Mouse (Mus musculus) monocyte, adult 2 months (primary cell): ENCODE results near the gene Dnajc11.
A peak's percentile ranks its signal among the peaks of the same experiment; 100 is the strongest.

ENCODE experiments used
- DNase-seq, 2 experiments: peaks; one replicate each; pipeline ENCODE4 v3.0.0; 2022; ENCODE audit warnings: low spot score in 2 of 2, low read depth in 1 of 2

The Dnajc11 gene

DNA sequence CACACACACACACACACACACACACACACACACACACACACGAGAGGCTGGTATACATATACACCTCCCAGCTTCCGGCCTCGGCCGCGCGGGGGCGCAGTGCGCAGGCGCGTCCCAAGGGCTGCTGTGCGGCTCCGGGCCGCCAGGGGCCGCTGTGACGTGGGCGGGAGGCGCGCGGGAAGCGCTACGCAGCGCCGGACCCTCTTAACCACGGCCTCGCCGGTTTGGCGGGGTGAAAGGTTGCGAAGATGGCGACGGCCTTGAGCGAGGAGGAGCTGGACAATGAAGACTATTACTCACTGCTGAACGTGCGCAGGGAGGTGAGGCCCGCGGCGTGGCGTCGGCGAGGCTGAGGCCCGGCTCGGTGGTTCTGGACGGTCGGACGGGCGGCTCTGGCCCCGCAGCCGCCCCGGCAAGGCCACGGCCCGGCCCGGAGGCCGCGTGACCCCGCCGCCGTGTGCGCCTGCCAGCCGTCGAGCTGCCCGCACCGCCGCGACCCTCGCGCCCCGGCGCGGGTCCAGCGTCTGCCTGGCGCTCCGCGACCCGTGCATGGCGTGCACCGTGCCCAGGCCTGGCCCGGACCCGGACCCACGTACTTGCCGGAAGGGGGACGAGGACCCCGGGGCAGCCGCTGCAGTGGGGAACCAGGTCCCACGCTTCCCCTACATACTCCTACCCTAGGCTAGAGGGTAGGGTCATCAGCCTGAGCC, at the start of gene Dnajc11:
TSS of gene Dnajc11 (plus strand) at position 187 of the 710 bp plus-strand sequence.
- peak; percentile 86 to 97 for DNase-seq

DNA sequence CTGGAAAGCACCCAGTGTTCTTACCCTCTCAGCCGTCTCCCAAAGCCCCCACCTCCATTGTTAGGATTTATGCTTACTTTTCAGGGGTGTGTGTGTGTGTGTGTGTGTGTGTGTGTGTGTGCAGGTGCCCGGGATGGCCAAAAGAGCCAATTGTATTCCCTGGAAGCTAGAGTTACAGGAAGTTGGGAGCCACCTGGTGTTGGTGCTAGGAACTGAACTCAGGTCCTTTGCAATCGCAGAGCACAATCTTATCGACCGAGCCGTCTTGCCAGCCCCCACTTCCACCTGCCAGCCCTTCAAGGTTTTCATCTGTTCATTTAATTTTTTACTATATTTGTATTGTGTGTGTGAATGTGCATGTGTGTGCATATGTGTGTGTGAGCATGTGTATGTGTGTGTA, 40.2 kb upstream of the Dnajc11 start:
- DNase-seq: no peak

DNA sequence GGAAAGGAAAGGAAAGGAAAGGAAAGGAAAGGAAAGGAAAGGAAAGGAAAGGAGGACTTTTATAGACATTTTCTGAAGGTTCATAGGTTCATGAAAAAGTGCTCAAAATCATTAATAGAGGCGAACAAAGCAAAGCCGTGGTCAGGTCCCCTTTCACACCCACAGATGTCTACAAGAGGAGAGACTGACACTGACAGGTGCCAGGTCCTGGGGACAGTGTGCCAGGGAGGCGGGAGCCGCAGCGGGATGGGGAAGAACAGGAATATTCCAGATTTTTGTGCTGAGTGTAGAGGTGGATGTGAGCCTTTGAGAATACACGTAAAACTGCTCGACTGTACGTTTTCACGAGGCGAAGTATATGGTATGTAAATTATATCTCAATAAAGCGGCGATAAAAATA, 38.6 kb upstream of the Dnajc11 start:
- DNase-seq: no peak

DNA sequence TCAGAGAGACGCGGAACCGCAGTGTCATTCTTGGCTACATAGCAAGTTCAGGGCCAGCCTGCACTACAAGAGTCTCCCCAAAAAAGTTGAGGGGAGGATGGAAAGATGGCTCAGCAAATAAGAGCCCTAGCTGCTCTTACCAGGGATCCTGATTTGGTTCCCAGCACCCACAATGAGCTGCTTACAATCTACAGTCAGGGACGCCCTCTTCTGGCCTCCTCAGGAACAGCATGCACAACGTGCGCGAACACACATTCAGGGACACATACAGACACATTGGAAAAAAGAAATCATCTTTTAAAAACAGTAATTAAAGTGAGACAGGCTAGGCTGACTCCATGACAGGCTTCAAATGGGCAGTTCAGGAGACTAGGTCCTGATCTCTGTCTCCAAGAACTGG, 37.9 kb upstream of the Dnajc11 start:
- no peak for DNase-seq

DNA sequence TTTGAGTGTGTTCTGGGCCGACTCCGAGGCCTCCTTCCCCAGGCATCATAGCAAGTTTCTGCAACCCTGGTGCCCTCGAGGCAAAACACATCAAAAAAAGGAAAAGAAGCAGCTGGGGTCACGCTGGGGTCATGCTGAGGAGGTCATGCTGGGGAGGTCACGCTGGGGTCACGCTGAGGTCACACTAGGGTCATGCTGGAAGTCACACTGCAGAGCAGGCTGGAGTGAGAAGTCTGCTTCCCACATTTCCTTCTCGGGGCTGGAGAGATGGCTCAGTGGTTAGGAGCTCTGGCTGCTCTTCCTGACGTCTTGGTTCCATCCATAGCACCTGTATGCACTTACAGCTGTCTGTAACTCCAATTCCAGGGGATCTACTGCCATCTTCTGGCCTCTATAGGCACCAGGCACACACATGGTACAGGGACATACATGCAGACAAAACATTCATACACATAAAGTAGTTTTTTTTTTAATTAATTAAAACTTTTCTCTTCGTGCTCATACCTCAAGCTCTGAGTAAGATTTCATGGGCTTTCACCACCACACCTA, 36.3 kb upstream of the Dnajc11 start:
- no peak for DNase-seq

DNA sequence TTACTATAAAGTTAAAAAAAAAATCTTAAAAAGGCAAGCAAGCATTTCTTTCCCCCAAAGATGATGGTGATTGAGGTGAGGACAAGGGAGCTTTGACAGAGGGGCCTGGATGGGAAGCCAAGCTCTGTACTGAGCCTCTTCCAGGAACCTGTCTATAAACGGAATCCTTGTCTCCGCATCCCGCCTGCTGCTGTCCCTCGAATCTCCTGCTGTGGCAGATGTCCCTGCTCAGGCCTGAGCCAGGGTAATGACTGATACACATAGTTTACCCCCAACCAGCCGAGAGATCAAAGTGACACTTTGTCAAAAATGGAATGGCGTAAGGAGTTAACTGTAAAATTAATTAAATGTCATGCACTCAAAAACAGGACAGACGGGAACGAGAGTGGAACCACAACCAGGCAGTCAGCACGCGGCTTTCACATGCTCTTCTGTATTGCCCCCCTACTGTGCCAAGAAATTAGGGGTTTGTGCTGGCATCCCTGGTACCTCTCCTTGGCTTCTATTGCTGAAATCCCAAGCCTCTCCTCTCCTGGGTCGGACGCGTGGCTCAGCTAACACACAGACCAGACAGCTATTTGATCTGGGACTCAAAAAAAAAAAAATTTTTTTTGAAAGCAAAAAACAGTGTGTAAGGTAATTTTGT, 34.8 kb upstream of the Dnajc11 start:
- no peak for DNase-seq

DNA sequence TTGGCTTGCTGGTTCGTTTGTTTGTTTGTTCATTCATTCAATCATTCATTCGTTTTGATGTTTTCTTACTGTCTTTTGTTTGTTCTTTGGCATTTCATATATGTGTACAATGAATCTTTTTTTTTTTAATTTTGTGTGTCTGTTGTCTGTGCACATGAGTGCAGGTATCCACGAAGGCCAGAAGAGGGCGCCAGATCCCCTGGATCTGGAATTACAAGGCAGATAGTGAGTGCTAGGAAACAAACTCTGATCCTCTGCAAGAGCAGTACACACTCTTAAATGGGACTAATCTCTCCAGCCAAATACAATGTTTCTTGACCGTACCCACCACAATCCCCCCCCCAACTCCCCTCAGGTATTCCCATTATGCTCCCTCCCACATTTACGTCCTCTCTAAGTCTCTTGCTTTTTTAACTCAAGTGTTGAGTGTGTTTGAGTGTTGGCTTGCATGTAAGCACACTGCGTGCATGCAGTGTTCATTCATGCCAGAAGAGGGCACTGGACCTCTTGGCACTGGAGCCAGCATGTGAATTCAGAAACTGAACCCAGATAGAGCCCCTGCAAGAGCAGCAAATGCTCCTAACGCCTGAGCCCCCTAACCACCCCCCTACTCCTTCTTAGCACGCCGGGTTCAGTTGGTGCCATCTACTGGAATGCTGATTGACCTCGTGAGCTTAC, 33.6 kb upstream of the Dnajc11 start:
- DNase-seq: no peak

DNA sequence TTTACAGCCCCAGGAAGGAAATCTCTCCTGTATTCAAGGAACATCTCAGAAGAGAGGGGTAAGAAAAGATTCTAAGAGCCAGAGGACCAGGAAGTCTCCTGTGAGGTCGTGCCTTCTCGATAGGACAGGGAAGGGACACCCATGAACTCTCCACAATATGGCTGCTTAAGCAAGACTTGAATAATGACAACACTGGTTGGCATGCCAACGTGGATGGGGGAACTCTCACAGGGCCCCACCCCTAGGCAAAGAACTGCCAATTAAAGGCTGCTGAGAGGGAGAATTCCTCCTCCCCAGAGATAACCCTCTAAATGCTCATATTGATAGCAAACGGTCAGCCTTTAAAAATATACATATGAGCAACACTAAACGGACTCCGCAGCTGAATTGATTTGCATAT, 32.8 kb upstream of the Dnajc11 start:
- no peak for DNase-seq

DNA sequence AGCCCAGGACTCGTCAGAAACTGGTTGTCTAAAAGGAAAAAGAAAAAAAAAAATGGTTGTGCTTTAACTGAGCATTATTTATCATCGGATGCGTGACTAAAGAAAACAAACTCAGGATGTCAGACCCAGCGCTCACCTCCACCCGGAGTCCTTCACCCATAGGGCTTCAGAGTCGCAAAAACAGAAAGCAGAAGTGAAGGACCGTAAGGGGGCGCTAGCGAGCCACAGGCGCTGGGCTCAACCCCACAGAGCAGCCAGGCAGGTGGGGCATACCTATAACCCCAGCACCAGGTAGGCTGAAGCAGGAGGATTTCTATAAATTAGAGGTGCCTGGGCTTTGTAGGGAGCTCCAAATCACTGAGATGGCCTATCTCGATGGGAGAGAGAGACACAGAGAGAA, 32.1 kb upstream of the Dnajc11 start:
- no peak for DNase-seq

DNA sequence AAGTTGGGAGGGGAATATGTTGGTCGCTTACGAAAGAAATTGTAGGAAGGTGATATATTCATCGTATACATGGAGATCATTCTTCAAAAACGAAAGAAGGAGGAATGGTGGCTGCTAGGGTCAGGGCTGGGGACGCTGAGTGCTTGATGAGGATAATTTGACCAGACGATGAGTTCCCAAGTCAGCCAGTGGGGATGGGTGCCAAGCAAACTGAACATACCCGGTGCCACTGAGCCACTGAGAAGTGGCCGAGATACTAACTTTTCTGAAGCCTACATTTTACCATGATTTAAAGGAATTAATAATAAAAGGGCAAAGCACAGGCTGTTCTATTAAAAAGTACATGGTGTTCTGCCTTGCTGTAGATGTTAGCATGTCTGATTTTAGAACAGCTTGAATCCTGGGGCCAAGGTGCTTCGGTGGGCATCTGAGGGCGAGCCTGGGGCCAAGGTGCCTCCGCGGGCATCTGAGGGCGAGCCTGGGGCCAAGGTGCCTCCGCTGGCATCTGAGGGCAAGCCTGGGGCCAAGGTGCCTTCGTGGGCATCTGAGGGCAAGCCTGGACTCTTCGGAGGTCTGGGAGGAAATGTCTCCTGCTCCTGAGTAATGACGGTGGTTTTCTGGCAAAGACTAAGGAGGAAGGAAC, 31.3 kb upstream of the Dnajc11 start:
- no peak for DNase-seq

DNA sequence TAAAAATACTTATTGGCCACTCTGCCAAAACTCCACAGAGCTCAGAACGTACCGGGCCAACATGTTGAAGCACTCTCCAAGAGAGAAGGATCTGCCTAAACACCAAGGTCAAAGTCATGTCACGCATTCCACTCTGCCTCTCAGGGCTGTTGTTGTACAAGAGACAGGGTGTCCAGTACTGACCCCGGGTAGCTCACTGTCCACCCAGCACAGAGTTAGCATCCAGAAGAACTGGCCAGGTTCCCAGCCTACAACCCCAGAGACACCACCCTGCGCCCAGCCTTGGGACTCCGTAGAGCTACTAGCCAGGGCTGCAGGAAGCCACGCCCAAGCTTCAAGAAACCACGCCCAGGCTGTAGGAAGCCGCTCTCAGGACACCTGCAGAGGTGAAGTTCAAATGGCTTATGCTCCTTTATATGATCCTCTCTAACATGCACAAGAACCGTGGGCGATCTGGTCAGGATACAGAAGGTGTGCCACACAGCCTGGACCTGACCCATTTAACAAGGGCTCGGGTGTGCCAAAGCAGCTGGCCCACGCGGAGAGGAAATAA, 30.7 kb upstream of the Dnajc11 start:
- DNase-seq: no peak

DNA sequence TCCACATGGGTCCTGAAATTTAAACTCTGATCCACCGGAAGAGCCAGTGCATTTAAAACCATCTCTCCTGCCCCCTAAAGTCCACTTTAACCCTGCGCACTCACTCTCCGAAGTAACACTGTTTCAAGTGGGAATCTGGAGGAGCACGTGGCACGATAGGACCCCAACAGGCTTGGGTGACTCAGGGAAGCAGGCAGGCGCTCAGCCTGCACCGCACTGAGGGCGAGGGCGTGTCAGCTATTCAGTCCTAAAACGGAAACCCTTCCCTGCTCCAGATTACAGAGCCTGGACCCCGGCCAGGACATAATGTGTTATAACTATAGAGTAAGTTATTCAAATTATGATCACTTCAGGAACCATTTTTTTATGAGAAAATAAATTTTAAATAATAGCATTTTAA, 29.4 kb upstream of the Dnajc11 start:
- DNase-seq: no peak

DNA sequence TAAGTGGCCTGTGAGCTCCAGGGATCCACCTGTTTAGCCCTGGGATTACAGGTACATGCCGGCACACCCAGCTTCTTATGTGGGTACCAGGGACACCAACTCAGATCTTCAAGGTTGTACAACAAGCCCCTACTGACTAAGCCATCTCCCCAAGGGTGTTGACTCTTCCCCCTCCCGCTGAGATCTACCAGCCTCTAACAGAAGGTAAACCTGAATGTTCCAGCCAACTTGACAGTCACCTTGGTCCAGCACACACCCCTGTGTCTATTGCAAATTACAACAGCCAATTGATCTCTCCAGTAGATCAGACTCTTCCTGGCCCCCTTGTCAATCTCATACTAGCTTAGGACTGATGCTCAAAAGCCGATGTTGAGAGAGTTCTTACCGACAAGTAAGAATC, 27.9 kb upstream of the Dnajc11 start:
- no peak for DNase-seq

DNA sequence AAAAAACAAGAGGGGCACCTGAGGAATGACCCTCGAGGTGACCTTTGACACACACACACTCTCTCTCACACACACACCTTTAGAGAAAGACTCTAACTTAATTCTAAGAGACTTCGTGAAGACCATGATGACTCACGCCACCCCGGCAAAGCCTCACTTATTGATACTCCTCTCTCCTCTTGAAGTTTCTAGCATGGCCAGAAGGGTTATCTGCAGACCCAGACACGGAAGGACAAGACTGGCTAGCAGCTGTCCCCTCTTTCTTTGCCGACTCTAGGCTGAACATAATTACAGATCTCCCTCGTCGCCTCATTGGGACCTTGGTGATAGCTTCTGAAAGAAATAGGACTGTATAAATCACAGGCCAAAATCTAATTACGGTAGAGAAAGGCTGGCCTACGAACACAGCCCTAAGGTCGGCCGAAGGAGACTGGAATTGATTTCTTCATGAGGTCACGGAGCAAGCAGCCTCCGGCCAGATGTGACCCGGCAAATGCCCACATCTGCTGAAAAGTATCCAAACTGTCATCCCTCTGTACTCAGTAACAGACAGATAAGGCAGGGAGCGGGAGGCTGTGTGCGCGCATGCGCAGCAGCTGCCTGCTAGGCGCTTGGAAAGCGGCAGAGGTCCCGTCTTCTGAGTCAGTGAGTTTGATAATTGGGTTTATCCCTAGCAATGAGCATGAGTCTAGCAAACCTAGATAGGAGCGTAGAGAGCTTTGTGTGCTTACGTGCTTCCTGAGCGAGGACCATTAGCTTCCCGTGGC, 25.7 kb upstream of the Dnajc11 start:
- DNase-seq: no peak

DNA sequence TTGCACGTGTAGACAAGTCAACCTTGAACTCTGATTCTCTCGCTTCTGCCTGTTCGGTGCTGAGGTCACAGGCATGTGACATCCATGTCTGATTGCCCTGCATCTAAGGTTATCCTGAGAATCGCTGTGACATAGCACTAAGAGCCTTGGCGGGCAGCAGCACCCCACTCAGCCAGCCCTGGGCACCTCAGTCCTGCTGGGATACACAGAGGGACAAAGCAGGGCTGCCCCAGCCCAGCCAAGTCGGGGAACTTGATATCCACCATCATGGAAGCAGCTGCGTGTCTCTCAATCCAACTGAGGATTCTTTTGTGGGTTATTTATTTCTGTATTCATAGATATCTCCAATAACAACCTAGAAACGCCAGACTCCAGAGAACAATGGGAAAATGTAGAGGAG, 24.7 kb upstream of the Dnajc11 start:
- DNase-seq: no peak

DNA sequence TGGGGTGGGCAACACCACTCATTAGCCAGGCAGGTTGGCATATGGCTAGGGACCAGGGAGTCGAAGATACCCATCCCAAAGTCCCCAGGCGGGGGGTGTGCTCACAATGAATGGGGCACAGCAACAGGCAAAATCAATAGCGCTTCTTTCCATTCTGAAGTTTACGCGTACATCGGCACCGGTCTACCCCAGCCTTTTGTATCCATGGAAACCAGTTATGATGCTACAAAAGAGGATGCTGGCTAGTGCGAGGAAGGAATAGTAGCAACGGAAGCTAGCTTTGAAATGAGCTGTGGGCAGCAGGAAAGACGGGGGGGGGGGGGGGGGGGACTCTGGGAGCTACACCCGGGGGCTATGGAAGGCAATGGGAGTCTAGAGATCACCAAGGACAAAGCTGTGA, 17.2 kb upstream of the Dnajc11 start:
- DNase-seq: no peak

DNA sequence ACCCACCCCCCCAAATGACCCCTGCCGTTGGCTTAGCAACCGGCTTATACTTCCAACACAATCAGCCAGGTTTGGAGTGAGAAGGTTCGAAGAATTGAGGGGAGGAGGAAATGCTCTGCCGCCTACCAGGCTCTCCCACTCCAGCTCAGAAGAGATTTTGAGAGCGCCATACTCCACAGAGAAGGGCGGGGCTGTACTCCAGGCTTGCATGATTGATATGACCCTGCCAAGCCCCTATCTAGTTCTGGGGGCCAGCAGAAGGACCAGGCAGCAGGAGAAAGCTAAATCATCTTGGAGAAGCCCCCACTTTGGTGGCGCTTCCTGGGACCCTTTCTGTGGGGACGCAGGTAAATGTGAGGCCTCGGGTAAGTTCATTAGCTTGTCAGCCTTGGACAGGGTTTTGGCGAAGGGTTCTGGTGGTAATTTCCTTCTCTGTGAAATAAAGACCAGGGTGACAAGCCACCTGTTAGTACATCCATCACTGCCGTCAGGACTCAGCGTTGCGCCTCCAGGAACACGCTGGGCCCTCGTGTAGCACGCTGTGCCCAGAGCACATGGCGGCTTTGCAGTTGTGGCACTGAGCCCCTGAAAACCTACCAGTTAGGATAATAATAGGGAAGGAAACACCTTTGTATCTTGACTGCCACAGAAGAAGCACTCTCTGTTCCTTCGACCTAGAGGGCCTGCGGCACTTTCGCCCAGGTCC, 14.2 kb upstream of the Dnajc11 start:
- DNase-seq: no peak

DNA sequence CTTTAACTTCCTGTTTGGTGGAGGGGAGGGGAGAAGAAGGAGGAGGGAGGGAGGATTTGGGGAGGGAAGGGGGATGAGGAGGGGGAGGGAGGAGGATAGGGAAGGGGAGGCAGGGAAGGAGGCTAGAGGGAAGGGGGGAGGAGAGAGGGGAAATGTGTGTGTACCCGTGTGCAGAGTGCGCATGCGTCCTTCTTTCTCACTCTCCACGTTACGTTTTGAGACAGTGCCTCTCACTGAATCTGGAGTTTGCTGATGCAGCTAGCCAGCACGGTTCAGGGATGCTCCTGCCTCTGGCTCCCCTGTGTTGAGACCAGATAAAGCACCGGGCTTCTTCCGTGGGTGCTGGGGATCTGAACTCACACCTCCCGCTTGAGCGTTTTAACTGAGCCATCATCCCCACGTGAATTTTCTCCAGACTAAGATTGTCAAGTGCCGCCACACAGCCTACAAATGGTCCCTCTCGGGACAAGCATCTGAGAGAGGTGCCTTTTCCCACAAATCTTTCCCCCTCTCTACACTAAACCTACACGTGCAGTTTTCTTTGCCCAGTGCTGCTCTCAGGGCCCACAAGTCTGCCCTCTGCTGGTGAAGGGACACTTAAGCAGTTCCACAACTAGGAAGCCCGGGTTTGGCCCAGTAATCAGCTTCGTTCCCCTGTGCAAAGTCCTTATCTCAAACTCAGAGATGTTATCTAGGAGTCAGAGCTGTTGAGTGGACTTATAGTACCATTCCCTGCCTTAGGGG, 13.4 kb upstream of the Dnajc11 start:
- no peak for DNase-seq

DNA sequence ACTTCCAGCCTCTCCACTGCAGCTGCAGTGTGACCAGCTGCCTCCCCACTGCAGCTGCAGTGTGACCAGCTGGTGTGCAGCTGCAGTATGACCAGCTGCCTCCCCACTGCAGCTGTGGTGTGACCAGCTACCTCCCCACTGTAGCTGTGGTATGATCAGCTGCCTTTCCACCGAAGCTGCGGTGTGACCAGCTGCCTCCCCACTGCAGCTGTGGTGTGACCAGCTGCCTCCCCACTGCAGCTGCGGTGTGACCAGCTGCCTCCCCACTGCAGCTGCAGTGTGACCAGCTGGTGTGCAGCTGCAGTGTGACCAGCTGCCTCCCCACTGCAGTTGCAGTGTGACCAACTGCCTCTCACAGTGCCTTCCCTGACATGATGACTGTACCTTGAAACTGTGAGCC, 11.4 kb upstream of the Dnajc11 start:
- no peak for DNase-seq
